Mouse (Mus musculus) heart, adult 9 months (tissue): ENCODE measurements around the gene Atp2b2.

Experiments
- DNase-seq, 2 experiments: peaks; one replicate each; pipeline ENCODE4 v3.0.0; 2022; ENCODE audit warnings: low spot score in 2 of 2

Gene Atp2b2

DNA sequence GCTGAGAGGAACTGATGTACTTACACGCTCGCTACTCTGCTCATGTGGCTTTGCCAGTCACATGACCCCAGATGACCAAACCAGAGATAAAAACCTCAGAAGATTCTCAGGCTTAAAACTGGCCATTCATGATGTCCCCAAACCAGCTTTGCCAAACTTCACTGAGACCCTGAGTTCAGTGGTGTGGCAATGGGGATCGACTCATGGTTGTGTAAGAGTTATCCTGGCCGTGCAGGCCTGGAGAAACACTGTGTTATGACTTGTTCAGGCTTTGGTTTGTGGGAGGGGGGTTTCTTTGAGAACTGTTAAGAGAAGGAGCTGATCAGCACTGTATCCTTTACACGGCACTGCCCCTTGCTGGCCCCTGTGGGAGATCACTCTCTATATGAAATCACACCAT, 250.0 kb downstream of the Atp2b2 start:
- DNase-seq, result no peak

DNA sequence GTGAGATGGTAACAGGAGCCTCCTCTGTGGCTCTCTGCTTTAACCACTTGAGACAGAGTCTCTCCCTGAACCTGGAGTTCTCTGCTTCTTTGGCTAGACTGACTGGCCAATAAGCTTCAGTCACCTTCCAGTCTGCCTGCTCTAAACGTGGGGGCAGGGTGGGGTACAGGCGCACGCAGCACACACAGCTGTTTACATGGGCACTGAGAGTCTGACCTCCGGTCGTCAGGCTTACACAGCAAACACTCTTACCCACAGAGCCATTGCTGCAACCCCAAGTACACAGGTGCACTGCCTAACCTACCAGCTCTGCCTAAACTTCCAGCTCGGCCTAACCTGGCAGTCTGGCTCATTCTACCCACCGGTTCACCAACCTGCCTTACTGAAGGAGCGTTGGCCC, 251.4 kb downstream of the Atp2b2 start:
- DNase-seq, result no peak

DNA sequence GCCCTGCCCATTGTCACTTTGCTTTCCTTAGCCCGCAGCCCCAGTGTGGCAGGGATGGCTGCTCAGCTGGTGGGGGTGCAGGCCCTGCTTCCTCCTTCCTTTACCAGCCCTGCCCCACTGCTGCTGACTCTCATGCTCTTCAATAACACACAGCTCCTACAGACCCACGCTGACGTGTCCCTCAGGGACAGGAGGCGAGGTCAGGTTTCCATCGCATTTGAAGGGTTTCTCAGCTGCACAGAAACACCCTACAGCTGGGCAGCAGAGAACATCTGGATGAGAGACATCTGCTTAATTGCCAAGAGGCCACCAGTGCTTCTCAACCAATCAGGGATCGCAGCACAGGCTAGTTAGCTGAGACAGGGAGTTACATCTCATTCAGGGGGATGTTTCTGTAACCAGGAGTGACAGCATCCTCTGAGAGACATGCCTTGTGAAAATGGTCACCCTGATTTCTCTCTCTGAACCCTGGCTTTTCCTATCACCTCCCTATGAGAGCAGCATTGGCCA, 254.9 kb downstream of the Atp2b2 start:
- no peak for DNase-seq

DNA sequence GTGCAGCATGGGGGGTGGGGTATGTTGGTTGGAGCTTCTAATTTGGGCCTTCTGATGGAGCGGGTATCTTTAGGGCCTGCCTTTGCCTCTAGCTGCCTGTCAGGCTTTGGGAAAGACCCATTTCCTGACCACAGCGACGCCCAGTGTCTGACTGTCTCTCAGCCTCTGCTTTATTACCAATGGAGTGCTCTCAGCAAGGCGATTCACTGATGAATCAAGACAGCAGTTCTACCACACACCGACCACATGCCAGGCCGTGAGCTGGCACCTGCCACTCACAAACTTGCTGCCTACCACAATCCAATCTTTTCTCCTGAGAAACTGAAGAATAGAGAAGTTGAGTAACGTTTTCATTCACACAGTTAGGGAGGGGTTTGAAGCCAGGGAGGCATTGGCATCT, 256.8 kb downstream of the Atp2b2 start:
- no peak for DNase-seq

DNA sequence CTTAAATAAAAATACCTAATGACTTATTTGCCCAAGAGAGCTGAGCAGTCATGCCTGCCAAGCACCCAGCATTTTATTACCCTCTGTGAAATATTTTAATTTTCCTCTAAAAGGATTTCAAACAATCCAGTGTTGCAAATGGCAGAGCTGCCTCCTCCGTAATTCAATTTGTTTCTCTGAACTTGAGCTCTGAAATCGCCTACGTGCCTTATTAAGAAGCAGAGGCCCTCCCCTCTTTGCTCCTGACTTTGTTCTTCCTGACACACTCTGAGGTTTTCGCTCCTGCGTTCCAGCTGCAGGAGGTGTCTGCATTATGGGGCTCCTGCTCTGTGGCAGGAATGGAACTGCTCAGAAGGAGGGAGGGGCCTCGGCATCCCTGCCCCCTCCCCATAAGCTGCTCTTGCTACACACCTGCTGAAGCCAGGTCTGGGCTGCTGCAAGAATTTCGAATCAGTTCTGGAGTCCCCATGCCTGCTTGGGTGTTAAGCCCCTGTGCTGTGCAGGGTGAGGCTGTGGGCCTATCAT, 264.1 kb downstream of the Atp2b2 start:
- DNase-seq, result no peak

DNA sequence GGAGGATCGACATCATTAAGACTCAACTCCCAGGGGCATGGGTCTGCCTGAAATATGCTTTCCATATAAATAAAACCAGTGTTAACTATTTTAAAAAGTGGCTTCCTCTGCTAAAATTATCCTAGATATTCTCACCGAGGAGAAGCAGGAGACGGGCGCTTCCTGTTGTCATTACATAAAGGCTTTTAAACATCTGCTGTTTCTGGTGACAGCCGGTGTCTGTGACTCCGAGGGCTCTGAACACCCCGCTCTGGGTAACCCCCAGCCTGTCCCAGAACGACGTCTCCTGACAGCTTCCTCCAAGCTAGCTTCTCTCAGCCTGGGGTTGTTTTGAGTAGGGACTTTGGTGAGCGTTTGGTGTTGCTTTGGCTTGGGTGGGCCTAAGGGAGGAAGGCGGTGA, 273.6 kb downstream of the Atp2b2 start:
- DNase-seq, result no peak

GRCm38 (mm10) chr6:113761644-113762043, 280.8 kb downstream of the Atp2b2 start:
- DNase-seq, result peak; percentile 29 to 36

DNA sequence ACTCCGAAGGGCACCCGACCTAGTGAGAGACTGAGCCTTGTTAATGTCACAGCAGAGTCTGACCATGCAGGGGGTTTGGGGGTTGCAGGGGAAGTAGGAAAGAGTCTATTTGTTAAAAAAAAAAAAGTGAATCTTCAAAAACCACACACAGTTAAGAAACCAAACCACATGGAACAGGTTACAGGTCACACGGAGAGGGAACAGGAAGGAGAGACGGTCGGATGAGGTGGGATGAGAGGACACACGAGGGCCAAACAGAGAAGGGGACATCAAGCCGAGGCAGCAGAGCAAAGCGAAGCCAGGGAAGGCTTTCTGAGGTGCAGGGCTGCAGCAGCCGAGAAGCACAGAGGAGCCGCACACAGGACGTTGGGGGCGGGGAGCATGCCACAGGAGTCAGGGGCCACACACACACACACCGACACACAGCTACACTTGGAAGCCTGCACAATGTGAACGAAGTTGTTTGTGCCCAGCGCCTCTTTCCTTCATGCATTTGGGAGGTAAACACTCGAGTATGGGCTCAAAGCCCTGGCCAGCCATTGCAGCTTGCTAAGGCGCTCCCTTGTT, 293.2 kb downstream of the Atp2b2 start:
- no peak for DNase-seq

DNA sequence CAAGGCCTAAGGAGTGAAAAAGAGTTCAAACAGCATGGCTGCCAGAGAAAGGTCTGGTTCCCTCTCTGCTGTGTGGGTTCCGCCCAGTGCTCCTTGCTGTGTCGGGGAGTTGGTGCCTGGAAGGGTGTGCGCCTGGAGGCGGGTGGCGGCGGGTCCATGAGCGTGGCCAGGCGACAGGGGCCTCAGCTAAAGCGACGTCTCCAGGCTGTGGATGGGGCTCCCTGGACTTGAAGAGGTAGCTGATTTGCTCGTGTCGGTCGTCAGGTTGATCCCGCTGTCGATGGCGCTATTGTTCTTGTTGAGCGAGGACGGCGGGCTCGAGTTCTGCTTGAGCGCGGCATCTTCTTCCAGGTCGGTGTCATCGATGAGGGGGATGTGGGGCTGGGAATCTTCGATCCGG, 294.1 kb downstream of the Atp2b2 start:
- DNase-seq, result no peak

DNA sequence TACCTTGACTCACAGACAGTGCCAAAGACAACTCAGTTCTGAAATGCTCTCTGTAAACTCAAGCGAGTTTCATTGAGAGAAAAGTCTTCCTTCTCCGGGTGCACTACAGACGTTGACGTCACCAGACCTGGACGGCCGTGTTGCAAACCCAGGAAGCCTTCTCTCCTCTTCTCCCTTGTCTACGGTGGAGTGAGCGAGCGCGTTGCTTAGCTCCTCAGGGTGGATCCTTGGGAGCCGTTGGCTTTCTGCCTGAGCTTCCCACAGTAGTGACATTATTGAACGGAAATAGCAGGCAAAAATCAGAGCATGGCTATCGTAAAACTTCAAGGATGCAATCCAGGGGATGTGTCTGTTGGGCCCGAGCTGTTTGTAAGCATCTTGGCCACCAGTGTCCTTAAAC, 295.1 kb downstream of the Atp2b2 start:
- DNase-seq, result no peak

DNA sequence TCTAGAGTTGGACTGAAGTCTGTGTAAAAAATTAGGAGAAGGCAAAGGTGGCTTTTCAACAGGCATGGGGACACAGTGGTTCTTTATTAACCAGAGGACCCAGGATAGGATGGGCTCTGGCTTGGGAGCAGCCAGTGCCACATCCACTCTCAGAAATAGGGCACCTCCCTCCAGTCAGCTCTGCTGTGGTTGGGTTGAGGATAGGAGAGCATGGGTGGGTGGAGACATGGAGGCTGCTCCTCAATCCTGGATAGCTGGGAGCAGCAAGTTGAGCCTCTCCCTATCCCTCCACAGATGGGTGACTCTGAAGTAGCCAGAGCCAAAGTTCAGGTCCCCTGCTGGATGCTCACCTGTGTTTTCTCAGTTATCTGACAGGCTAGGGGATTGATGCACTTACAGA, 297.3 kb downstream of the Atp2b2 start:
- no peak for DNase-seq

DNA sequence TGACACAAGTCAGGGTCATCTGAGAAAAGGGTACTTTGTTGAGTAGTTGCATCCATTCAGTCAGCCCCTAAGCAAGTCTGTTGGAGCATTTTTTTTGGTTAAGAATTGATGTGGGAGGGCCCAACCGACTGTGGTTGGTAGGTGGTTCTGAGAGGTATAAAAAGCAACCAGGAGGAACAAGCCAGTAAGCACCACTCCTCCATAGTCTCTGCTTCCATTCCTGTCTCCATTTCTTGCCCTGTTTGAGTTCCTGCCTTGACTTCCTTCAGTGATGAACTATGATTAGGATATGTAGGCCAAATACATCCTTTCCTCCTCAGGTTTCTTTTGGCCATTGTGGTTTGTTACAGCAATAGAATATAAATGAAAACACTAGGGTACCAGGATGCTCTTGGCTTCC, 299.3 kb downstream of the Atp2b2 start:
- no peak for DNase-seq

DNA sequence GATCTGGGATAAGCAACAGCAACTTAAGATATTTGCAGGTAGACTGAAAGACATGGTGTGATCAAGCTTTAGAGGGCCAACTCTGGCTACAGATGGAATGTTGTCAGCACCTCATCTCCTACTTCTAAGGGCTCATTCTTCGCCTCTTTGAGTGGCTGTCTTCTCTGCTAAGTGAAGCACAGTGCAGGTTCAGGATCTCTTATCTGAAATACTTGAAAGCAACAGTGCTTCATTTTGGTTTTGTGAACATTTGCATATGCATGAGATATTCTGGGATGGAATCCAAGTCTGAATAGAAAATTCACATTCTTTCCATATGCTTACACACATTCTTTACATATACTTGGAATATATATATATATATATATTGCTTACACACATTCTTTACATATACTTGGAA, 300.1 kb downstream of the Atp2b2 start:
- no peak for DNase-seq

DNA sequence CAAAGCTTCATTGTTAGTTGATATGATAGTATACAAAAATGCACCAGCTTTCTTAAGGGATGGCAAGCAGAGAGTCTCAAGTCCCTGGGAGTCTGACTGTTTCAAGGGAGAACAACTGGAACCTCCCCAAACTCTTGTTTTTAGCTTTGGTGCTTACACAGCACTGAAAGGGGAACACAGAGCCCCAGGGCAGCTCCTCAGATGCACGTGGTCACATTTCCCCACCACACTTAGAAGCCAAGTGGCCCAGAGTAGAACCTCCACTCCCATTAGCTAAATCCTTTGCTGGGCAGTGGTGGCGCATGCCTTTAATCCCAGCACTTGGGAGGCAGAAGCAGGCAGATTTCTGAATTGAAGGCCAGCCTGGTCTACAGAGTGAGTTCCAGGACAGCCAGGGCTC, 301.0 kb downstream of the Atp2b2 start:
- DNase-seq, result peak; percentile 17 to 33

DNA sequence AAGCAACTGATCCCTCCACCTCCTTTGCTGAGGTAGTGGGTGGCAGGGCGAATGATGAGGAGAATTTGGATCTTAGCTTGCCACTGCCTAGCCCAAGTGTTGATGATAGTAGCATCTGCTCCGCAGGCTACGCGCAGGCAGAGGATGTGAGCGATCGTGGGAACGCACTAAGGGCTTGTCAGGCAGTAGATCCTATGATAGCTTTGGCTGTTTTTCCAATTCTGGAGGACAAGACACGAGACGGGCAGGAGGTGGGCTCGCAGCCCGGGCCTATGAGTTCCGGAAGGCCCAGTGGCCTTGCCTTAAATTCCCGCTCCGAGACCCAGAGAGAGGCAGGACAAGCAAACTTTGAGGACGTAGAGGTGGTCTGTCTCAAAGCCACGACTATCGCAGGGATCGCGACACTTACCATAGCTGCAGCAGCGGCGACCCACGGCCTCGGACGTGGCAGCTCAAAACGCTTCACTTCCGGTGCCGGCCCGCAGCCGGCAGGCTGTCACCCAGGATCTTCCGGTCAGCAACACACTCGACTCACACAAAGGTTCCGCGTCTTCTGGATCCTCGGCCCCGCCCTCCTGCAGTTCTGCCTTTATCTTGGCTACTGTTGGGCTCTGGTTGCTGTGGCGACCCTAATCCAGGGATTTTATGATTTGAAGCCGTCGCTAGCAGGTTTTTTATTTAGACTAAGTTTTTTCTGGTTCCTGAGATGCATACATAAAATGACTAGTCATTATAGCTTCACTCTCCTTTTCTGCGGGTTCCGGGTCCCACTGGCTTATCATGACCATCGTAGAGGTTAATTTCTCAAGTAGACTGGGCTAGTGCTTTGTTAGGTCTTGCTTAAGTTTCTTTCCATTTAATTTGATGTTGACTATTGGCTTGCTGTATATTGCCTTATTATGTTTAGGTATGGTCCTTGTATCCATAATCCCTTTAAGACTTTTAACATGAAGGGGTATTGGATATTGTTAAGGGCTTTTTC, 301.9 kb downstream of the Atp2b2 start, which contains the start of gene Sec13:
Gene Sec13, minus strand, starts transcription at position 508 of the 982 bp plus-strand sequence.
- peak; percentile 76 to 80 for DNase-seq

DNA sequence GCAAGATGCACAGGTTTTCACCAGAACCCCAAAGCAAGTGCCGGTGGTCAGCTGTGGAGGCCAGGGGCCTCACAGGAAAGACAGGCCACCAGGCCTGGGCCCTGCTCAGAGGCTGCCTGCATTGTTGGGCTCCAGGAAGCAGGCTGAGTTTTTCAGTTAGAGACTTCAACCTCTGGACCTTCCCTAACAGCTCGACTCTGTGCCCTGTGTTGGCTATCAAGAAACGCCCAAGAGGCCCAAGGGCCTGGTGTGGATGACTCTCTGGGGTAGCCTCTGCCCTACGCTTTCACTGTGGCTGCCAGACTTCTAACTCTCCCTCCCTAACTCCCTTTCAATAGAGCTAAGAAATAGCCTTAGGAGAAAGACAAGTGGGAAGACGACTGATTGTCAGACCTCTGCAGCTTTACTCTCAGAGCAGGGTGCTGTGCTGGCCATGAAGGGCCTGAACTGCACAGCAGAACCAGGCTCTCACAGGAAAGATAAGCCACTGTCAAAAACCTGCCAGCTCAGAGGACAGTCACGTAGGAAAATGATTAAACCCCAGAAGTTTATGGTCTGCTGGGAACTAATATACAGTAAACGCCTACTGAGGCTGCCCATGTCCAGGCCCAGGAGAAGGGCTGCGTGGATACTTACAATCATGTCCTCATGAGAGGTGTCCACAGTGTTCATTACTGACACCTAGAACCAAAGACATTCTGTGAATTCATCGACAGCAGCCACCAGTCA, 304.9 kb downstream of the Atp2b2 start:
- DNase-seq, result no peak

- no peak for DNase-seq
Measured at GRCm38 (mm10) chr6:113731296-113731695, 311.1 kb downstream of the Atp2b2 start.

DNA sequence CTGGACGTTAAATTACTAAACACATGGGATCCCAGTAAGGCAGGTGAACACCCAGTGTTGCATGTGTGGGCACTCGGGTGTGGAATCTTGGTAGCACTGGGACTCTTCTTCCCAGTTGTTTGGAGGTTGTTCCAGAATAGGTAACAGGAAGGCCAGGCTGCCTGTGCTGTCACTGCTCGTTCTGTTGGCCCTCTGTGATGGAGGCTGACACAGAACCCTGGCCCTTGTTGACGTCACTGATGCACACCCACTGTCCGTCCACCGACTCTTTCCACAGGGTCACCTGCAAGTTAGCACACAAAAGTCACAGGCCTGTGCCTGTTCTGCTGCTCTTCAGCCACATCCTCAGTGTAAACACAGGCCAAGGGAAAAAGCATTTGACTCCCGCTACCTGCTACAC, 314.2 kb downstream of the Atp2b2 start:
- no peak for DNase-seq

GRCm38 (mm10) chr6:113721061-113721460, 321.4 kb downstream of the Atp2b2 start:
- no peak for DNase-seq

DNA sequence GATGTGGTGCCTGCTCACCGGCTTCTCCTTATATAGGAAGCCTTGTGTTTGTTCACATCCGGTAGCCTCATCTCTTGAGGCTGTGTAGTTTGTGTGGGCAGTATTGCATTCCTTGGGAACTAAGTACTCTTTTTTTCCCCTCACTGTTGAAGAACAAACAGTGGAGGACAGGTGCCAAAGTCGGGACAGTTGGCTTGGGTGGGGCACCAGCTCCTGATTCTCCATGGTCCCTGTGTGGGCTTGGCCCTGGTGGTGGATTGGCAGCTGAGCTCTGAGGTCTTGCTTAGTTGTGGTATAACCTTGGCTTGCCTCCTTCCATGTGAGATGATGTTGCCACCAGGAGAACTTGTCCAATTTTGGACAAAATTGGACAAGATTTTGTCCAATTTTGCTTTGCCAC, 322.5 kb downstream of the Atp2b2 start, which contains the start of gene Ghrl:
Gene Ghrl, minus strand, starts transcription at position 3 of the 400 bp plus-strand sequence.
- DNase-seq, result no peak

- no peak for DNase-seq
Measured at GRCm38 (mm10) chr6:113717541-113717940, 324.9 kb downstream of the Atp2b2 start.

DNA sequence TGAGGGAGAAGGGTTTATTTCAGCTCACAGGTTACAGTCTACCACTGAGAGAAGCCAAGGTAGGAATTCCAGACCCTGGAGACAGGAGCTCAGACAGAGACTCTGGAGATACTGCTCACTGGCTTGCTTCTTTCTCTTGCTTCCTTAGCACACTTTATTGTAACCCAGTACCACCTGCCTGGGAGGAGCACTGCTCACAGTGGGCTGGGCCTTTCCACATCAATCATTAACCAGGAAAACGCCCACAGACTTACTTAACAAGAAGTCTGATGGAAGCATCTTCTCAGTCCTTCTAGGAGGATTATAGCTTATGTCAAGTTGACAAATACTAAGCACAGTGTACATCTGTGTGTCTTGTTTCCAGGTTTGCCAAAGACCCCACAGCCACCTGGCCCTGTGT, 327.6 kb downstream of the Atp2b2 start:
- DNase-seq, result no peak
